Mouse (Mus musculus) C2C12 (cell line): ENCODE results near the gene Paox. TPM values are rescaled to one million over a fixed set of nuclear protein-coding genes. Genes with fewer than 3 reads are reported as not detected.

ENCODE experiments used
- H3K27me3 ChIP-seq: one replicate; pipeline ENCODE4 v1.6.1; 2011; ENCODE audit not compliant: control insufficient read depth, insufficient read depth, insufficient read length
- H3K36me3 ChIP-seq: one replicate; pipeline ENCODE4 v1.6.1; 2011; ENCODE audit not compliant: control insufficient read depth, insufficient read depth
- H3K4me3 ChIP-seq: one replicate; pipeline ENCODE4 v1.5.1; 2011; ENCODE audit warnings: mild to moderate bottlenecking, control low read depth; ENCODE audit not compliant: poor library complexity, insufficient read depth, severe bottlenecking
- H3K79me2 ChIP-seq: one replicate; pipeline ENCODE4 v1.6.1; 2011; ENCODE audit not compliant: control insufficient read depth, insufficient read depth
- H3K79me3 ChIP-seq: one replicate; pipeline ENCODE4 v1.6.1; 2011; ENCODE audit warnings: low read depth, control low read depth
- H3ac ChIP-seq: one replicate; pipeline ENCODE3; 2011; ENCODE audit warnings: low read depth; ENCODE audit not compliant: control insufficient read depth, insufficient read length
- CEBPB ChIP-seq: IDR thresholded peaks from one replicate; pipeline ENCODE4 v1.6.1; 2011; ENCODE audit warnings: low read depth, mild to moderate bottlenecking, control low read depth, moderate library complexity
- CTCF ChIP-seq: IDR thresholded peaks from one replicate; pipeline ENCODE4 v1.5.1; 2011; ENCODE audit not compliant: control insufficient read depth, insufficient read depth, insufficient read length
- FOSL1 ChIP-seq: IDR thresholded peaks from one replicate; pipeline ENCODE4 v1.8.0; 2011; ENCODE audit warnings: mild to moderate bottlenecking, low read length; ENCODE audit not compliant: poor library complexity, insufficient read depth, severe bottlenecking
- MAX ChIP-seq: IDR thresholded peaks from one replicate; pipeline ENCODE4 v1.6.1; 2011; ENCODE audit warnings: mild to moderate bottlenecking, control low read depth
- MYOD1 ChIP-seq: IDR thresholded peaks from one replicate; pipeline ENCODE4 v1.6.1; 2011; ENCODE audit warnings: low read depth; ENCODE audit not compliant: control insufficient read depth, insufficient read length
- MYOG ChIP-seq: IDR thresholded peaks from one replicate; pipeline ENCODE4 v1.6.1; 2011; ENCODE audit not compliant: control insufficient read depth, insufficient read length; ENCODE audit errors: extremely low read depth
- USF1 ChIP-seq: IDR thresholded peaks from one replicate; pipeline ENCODE4 v1.6.1; 2011; ENCODE audit warnings: low read depth, mild to moderate bottlenecking, control low read depth, moderate library complexity
- polyA plus RNA-seq: library from polyadenylated mRNA; unstranded; fragments of >200 nt; fragmentation: generic; extraction: Trizol; gene quantifications from one replicate; pipeline ENCODE4 v1.2.1, GENCODE M21; 2012; ENCODE audit warnings: missing spikeins

The Paox gene
- polyA plus RNA-seq, 1 experiment: 10.1 TPM

GRCm38 (mm10) chr7:140153829-140154217, 38.2 kb downstream of the Paox start:
- Histone ChIP-seq H3K36me3 (no peaks in the 10 kb centered on the region), H3K27me3 (no peaks in the 10 kb centered on the region), H3K79me3 (no peaks in the 10 kb centered on the region), H3K4me3 (no peak overlapping the region), H3ac (no peak overlapping the region), H3K79me2 (no peaks in the 10 kb centered on the region)
- no peak for TF ChIP-seq MYOG
- TF ChIP-seq FOSL1: no peak
- no peak for TF ChIP-seq CEBPB
- no peak for TF ChIP-seq MAX
- TF ChIP-seq USF1: no peak
- no peak for TF ChIP-seq MYOD1
- TF ChIP-seq CTCF: no peak

DNA sequence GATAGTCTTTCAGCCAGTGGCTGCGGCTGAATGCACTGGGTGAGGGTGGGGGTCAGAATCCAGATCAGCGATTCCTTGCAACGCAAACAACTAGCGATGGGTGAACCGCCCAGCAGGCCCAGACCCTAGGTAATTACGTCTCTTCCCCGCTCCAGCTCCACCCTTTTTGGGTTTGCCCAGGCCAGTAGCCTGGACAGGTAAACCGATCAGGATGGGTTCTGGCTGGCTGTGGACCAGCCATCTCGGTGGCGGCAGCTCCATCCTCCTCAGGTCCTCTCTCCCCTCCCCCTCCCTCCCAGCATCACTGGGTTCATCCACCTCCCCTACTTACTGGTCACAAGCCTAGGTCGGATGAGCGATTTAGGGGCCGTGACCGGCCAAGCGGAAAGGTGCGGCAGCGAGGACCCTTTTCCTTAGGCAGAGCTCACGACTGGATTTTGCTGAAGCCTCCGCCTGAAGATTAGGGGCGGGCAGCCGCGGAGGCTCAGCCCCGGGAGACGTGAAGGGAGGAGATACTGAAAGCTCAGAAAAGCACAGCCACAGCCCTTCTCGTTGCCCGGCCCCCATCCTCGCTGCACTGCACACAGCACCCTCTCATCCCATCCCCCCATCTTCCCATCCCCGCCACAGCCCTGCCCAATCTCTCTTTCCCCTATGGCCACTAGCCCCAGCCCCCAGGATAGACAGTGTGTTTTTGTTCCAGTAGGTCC, 38.8 kb downstream of the Paox start, which contains the start of gene Sprn:
Gene Sprn (minus strand): TSS at position 660 of the 710 bp plus-strand sequence.
- Histone ChIP-seq H3K79me2 (no peaks in the 10 kb centered on the region), H3K27me3 (no peaks in the 10 kb centered on the region), H3ac (no peak within 1 kb of the TSS), H3K36me3 (no peaks in the 10 kb centered on the region), H3K4me3 (no peak within 1 kb of the TSS), H3K79me3 (no peaks in the 10 kb centered on the region)
- TF ChIP-seq USF1: no peak
- no peak for TF ChIP-seq FOSL1
- TF ChIP-seq MAX: no peak
- no peak for TF ChIP-seq MYOD1
- TF ChIP-seq MYOG: no peak
- no peak for TF ChIP-seq CEBPB
- no peak for TF ChIP-seq CTCF

GRCm38 (mm10) chr7:140160363-140160762, 44.8 kb downstream of the Paox start:
- no peaks in the 10 kb centered on the region for H3K36me3 ChIP-seq
- TF ChIP-seq MYOG (no peak), USF1 (no peak), CEBPB (no peak), MYOD1 (no peak), FOSL1 (no peak), CTCF (no peak), MAX (no peak)
- no peak overlapping the region for H3K4me3 ChIP-seq
- H3ac ChIP-seq: no peak overlapping the region
- H3K79me3 ChIP-seq: no peaks in the 10 kb centered on the region
- H3K27me3 ChIP-seq: peaks cover 4% of the 10 kb centered on the region
- H3K79me2 ChIP-seq: no peaks in the 10 kb centered on the region

GRCm38 (mm10) chr7:140164664-140165063, 49.1 kb downstream of the Paox start, which contains the start of gene Olfr522:
Gene Olfr522, minus strand, starts transcription at chr7:140164764.
- no peaks in the 10 kb centered on the region for H3K79me2 ChIP-seq
- H3ac ChIP-seq: no peak within 1 kb of the TSS
- TF ChIP-seq USF1 (no peak), CTCF (no peak), MAX (no peak), MYOG (no peak), MYOD1 (no peak), CEBPB (no peak), FOSL1 (no peak)
- no peak within 1 kb of the TSS for H3K4me3 ChIP-seq
- no peaks in the 10 kb centered on the region for H3K36me3 ChIP-seq
- no peaks in the 10 kb centered on the region for H3K79me3 ChIP-seq
- H3K27me3 ChIP-seq: peaks cover 4% of the 10 kb centered on the region

- Histone ChIP-seq H3K79me3 (no peaks in the 10 kb centered on the region), H3K27me3 (no peaks in the 10 kb centered on the region), H3K4me3 (no peak overlapping the region), H3K36me3 (no peaks in the 10 kb centered on the region), H3K79me2 (no peaks in the 10 kb centered on the region), H3ac (no peak overlapping the region)
- TF ChIP-seq CTCF (no peak), CEBPB (no peak), FOSL1 (no peak), USF1 (no peak), MYOG (no peak), MYOD1 (no peak), MAX (no peak)
Observed at GRCm38 (mm10) chr7:140167950-140168349, 52.4 kb downstream of the Paox start.

GRCm38 (mm10) chr7:140169386-140169785, 53.8 kb downstream of the Paox start:
- Histone ChIP-seq H3K79me2 (no peaks in the 10 kb centered on the region), H3K27me3 (no peaks in the 10 kb centered on the region), H3K4me3 (no peak overlapping the region), H3ac (no peak overlapping the region), H3K36me3 (no peaks in the 10 kb centered on the region), H3K79me3 (no peaks in the 10 kb centered on the region)
- no peak for TF ChIP-seq MAX
